Mouse (Mus musculus): ENCODE measurements at regions not wholly inside any gene's neighbourhood (a gene's known extent, or its start where the extent isn't known, plus 50 kb on each side); places are given as distances from the start of the nearest gene placed in this dataset.

- no peak for DNase-seq (ENCODE audit: low spot score in 2 of 2)
These were observed 52.1 kb upstream of the Zfp637 start for GRCm38 (mm10) chr6:117788580-117789540.

- no peak for DNase-seq (ENCODE audit: low spot score in 2 of 2)
These were observed 50.4 kb upstream of the Zfp637 start for GRCm38 (mm10) chr6:117790581-117790980.
